Comparison of ENCODE assay signal across 18 mouse cellular contexts in the genomic region with DNA sequence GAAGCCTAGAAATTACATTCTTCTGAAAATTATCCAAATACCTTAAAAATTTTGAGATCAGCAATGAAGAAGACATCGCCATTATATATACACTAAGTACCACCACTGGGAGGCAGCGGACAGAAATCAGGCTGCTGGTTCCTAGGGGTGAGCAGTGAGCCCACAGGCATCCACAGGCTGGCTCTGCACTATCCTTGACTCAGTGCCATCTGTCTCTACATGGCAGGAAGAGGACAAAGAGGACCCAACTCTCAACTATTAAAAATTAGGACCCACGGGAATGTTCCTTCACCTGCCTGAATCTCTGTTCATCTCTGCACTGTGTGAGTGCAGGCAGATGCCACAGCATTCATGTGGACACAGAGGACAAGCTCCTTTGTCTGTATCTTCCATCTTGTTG.
"Had no signal": no experiment of that assay in that cellular context is flagged by ENCODE, and none has a peak within 500 bp of the region (broad histone marks: within the 10 kb centered on the region; RNA-seq: fewer than 3 reads in every experiment).

No protein-coding gene starts in this region.

- H3K9ac ChIP-seq: limb, embryonic 12.5 days; limb, embryonic 15.5 days; liver, embryonic 14.5 days; liver, postnatal 0 days; lung, embryonic 14.5 days; midbrain, embryonic 12.5 days; midbrain, embryonic 15.5 days; neural tube, embryonic 12.5 days; stomach, embryonic 15.5 days had no signal

- DNase-seq: kidney, postnatal 25 days; liver, postnatal 0 days; lung, embryonic 14.5 days; retina, postnatal 1 day; right cerebral cortex, postnatal 25 days; spleen, adult 18-20 months; thymus, postnatal 25 days had no signal

- H3K4me1 ChIP-seq: limb, embryonic 12.5 days; midbrain, embryonic 12.5 days; midbrain, embryonic 15.5 days; neural tube, embryonic 12.5 days; stomach, embryonic 15.5 days had no signal

- H3K36me3 ChIP-seq: limb, embryonic 12.5 days; limb, embryonic 15.5 days; midbrain, embryonic 12.5 days; midbrain, embryonic 15.5 days; neural tube, embryonic 12.5 days; stomach, embryonic 15.5 days had no signal

- H3K9me3 ChIP-seq: limb, embryonic 12.5 days; limb, embryonic 15.5 days; midbrain, embryonic 12.5 days; midbrain, embryonic 15.5 days; neural tube, embryonic 12.5 days; stomach, embryonic 15.5 days had no signal

- H3K4me3 ChIP-seq: limb, embryonic 12.5 days; limb, embryonic 15.5 days; midbrain, embryonic 12.5 days; midbrain, embryonic 15.5 days; neural tube, embryonic 12.5 days; stomach, embryonic 15.5 days had no signal

- H3K4me2 ChIP-seq: limb, embryonic 12.5 days; limb, embryonic 15.5 days; liver, embryonic 11.5 days; lung, embryonic 14.5 days; midbrain, embryonic 12.5 days; midbrain, embryonic 15.5 days; neural tube, embryonic 12.5 days; stomach, embryonic 15.5 days had no signal

- H3K27ac ChIP-seq: kidney, postnatal 0 days; limb, embryonic 12.5 days; limb, embryonic 15.5 days; liver, embryonic 14.5 days; macrophage; midbrain, embryonic 12.5 days; midbrain, embryonic 15.5 days; neural tube, embryonic 12.5 days; stomach, embryonic 15.5 days had no signal

- H3K27me3 ChIP-seq: limb, embryonic 12.5 days; limb, embryonic 15.5 days; midbrain, embryonic 12.5 days; midbrain, embryonic 15.5 days; neural tube, embryonic 12.5 days; stomach, embryonic 15.5 days had no signal

- ATAC-seq: liver, postnatal 0 days; lung, postnatal 0 days; midbrain, embryonic 15.5 days had no signal
